Mouse (Mus musculus): ENCODE measurements around the gene Cxcr6. TPM values are rescaled to one million over a fixed set of nuclear protein-coding genes. Genes with fewer than 3 reads are reported as not detected.
A peak's percentile ranks its signal among the peaks of the same experiment; 100 is the strongest.
"Not testable (repeated sequence)": the region's sequence is repeated elsewhere in the genome, so short reads cannot be mapped to it uniquely, and the experiment has no call there.

Cxcr6 gene
- total RNA-seq (2015) (1.4 and 3.7 TPM in 2 replicates), total RNA-seq (2017) (0.89 and 2.7 TPM in 2 replicates)

DNA sequence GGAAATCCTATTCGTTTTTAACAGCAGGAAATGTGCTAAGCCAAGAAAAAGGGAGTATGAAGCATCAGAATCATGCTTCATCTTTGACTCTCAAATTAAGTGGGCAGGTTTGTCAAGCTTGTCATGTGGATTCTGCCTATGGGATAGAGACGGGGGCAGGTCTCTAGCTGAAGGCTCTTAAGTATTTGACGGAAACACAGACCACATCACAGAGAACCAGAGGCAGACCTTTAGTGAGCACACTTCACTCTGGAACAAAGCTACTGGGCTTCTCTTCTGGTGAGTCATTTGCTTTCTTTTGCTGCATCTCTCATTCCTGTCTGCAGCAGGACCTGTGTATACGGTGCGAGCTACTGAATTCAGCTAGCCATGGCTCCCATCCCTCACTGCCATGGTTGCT lies at the start of gene Cxcr6:
TSS of gene Cxcr6 (plus strand) at position 209 of the 400 bp plus-strand sequence.
- ATAC-seq (ENCODE audit: poor library complexity, severe bottlenecking) = no peak

- ATAC-seq (ENCODE audit: poor library complexity, severe bottlenecking) = no peak
These were observed 49.5 kb upstream of the Cxcr6 start for GRCm38 (mm10) chr9:123756752-123757151.

GRCm38 (mm10) chr9:123757326-123757725 lies 48.9 kb upstream of the Cxcr6 start:
- ATAC-seq (ENCODE audit: poor library complexity, severe bottlenecking) = no peak

GRCm38 (mm10) chr9:123758156-123758555 lies 48.1 kb upstream of the Cxcr6 start:
- no peak for ATAC-seq (ENCODE audit: poor library complexity, severe bottlenecking)

GRCm38 (mm10) chr9:123758645-123759044 lies 47.6 kb upstream of the Cxcr6 start:
- no peak for ATAC-seq (ENCODE audit: poor library complexity, severe bottlenecking)

DNA sequence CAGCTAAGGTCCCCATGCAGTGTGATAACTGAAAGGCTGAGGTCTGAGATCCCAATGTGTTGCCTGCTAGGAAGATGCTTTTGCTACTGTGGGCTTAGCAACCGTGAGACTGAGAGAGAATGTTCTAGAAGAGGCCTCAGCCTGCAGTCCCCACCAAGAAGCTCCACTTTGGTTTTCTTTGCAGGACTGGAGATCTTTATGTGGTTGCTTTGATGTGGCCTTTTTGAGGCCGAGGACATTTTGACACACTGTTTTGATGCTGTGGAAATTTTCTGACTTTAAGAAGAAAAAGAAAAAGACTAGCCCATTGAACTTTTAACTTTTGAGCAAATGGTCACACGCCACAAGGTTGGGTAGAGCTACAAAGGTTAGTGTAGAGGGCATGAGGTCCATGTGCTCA lies 45.5 kb upstream of the Cxcr6 start:
- no peak for ATAC-seq (ENCODE audit: poor library complexity, severe bottlenecking)

- ATAC-seq (ENCODE audit: poor library complexity, severe bottlenecking) = peak; percentile 77
These were observed 43.4 kb upstream of the Cxcr6 start for GRCm38 (mm10) chr9:123762886-123763285.

DNA sequence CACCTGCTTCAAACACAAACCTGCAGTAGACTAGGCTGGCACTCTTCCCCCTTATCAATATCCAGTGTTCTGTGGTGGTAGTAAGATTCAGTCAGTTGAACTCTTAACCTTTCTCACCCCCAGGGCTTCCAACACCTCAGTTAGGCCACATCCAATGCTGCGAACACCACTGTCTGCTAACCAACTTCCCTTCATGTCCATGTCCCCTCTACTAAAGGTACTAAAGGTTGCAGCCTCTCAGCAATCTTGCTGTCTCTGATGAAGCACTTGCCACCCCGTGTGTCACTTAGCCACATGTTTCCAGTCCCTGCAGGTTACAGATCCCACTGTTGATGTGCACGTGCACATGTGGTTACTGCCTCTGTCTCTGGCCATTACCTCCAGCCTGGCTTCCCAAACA lies 42.5 kb upstream of the Cxcr6 start:
- no peak for ATAC-seq (ENCODE audit: poor library complexity, severe bottlenecking)

DNA sequence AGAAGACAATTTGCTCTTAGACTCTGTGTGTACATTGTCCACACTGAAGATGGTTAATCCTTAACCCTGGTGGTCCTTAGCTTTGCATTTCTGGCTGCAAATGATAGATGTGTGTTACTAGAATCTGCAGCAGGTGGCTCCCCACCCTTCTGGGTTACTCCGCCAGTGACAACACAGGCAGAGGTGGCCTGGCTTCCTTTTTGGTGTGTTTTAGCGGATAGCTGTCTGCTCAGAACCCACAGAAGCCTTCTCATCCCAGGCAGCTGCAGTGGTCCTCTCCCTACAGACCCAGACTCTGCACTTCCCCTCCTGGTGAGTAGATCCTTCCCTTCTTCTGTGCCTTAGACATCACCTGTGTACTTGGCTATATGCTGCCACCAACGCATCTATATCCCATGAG lies 39.3 kb upstream of the Cxcr6 start:
- no peak for ATAC-seq (ENCODE audit: poor library complexity, severe bottlenecking)

GRCm38 (mm10) chr9:123768443-123768842 lies 37.8 kb upstream of the Cxcr6 start:
- ATAC-seq (ENCODE audit: poor library complexity, severe bottlenecking) = no peak

DNA sequence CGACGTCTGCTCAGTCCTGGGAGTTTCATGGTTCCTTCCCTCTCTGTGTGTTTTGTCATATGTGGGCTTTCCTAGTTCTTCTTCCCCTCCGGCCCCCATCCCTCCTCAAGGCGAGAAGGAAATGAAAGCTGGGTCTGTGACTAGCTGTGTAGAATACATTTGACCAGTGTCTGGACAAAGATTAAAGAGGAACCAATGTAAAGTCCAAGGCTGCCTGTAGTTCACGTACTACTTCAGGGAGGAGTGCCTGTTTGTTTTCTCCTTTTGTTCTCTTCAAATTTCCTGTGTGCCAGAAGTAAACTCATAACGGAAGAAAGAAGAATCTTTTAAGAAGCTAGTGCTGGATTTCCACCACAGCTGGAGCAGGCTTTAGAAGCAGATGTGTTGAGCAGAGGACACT lies 36.7 kb upstream of the Cxcr6 start:
- peak; percentile 95 for ATAC-seq (ENCODE audit: poor library complexity, severe bottlenecking)

DNA sequence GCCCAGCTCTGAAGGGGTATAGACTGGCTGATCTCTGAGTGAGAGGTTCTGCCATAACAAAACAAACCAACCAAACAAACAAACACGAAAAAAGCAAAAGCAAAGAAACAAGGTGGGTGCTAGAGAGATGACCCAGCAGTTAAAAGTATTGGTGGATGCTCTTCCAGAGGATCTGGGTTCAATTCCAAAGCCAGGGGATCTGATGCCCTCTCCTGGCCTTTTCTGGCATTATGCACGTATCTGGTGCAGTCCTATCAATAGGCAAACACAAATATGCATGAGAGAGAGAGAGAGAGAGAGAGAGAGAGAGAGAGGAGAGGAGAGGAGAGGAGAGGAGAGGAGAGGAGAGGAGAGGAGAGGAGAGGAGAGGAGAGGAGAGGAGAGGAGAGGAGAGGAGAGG lies 33.0 kb upstream of the Cxcr6 start:
- not testable (repeated sequence) for ATAC-seq (ENCODE audit: poor library complexity, severe bottlenecking)

DNA sequence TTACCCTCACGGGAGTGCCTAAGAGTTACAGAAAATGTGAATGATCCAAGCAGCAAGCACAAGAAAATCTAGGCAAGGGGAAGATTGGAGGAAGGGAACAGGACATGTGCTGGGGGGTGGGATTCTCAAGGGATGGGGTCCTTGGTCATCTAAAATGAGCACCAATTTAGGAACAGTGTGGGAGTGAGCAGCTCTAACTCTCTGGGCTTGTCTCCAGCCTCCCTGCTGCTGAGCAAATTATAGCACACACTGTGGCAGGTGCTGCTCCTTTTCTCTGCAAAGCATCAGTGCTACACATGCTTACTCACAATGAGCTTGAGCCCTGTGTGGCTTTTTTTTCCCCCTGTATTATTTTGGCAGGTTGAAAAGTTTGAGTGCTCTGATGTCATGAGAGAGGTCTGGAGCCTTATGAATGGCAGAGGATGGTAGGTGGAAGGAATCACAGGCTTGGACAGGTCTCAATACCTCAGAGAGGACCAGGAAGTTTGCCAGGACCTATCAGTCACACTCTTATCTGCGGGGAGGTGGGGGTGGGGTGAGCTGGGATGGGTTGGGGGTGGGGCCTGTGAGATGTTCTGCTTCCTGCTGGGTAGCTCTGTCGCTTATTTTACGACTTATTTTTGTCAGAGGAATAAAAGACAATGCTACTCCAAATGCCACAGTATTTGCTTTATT lies 17.3 kb upstream of the Cxcr6 start:
- ATAC-seq (ENCODE audit: poor library complexity, severe bottlenecking) = no peak

DNA sequence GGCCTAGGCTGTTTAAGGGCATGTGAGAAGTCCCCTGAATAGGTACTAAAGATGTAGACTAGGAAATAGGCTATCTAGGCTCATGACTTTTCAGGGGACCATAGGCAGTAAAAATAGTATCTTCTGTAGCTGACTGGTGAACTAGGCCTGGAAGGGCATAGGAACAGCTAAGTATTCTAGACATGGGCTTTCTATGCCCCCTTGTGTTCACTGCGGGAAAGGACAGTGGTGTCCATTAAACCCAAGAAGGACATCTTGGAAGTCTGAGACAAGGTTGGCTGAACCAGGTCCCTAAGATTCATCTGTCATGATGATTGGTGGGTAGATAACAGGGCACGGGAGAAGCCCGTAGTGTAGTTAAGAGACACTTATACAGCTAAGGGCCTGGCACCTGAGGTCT lies 10.1 kb upstream of the Cxcr6 start:
- peak; percentile 59; the same call in 1 of the 2 replicates for ATAC-seq (ENCODE audit: poor library complexity, severe bottlenecking)

DNA sequence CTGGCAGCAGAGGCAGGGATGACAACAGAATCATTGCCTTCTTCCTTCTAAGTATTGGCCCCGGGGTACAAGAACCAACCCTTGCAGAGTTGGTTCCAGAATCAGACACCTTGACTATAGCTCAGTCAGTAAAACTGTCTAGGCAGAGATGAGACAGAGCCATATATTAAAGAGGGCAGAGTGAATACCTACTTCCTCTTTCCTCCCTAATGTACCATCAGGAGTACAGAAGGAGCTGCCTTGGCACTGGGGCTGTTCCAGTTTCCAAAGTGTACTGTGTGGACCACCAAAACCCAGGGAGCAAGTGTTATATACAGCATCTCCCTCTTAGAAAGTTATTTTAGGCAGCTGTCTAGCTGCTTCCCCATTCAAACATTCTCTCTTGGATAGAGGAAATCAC lies 4.7 kb upstream of the Cxcr6 start:
- ATAC-seq (ENCODE audit: poor library complexity, severe bottlenecking) = peak; percentile 66

- no peak for ATAC-seq (ENCODE audit: poor library complexity, severe bottlenecking)
These were observed 3.9 kb upstream of the Cxcr6 start for GRCm38 (mm10) chr9:123802421-123802820.

DNA sequence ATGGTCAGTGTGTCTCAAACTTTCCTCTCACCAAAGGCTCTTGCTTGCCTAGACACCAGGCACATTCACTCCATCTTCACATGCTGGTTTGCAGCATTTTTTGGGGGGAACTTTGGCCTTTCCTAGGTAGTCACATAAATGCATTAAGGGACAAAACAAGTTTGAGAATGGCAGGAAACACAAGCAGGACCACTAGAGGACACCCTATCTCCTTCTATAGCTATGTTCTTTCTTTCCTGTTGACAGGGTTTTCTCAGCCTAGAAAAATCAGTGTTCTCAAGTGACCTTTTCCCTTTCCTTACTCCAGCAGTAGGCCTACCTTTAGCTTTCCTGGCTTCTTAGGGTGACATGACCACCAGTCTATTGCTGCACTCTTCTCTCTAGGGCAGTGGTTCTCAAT lies 3.4 kb upstream of the Cxcr6 start:
- no peak for ATAC-seq (ENCODE audit: poor library complexity, severe bottlenecking)

DNA sequence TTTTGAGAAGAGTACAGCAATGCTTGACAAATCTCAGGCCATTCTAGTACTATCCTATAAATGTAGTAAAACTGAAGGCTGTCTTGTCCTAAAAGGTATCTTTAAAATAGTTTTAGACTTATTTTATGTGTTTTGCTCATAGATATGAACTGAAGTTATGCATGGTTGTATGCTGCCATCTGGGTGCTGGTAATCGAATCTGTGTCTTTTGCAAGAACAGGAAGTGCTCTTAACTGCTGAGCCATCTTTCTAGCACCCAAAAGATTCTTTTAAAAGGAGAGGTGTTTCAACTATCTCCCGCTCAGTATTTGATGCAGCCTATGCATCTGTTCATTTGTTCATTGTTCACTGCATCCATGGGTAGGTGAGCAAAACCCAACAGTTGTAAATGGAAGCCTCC lies 1.0 kb upstream of the Cxcr6 start:
- no peak for ATAC-seq (ENCODE audit: poor library complexity, severe bottlenecking)

GRCm38 (mm10) chr9:123808583-123808982 lies 2.3 kb downstream of the Cxcr6 start:
- no peak for ATAC-seq (ENCODE audit: poor library complexity, severe bottlenecking)

GRCm38 (mm10) chr9:123811831-123812230 lies 5.6 kb downstream of the Cxcr6 start:
- no peak for ATAC-seq (ENCODE audit: poor library complexity, severe bottlenecking)

DNA sequence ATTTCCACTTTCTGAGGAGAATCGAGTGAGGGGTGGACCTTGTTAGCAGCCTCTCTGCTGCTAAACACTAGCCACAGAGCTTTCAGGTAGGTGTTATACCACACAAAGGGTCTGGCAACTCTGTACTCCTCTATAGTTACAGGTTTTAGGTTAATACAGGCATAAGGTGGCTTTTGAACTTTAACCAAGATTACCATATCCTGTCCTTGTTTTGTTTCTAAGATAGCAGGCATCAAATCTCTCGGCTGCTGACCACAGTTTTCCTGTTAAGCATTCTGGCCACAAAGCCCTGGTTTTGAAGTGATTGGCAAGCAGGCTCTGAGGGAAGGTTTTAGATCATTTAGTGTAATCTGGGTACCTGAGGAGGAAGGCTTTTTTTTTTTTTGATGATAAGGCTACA lies 8.1 kb downstream of the Cxcr6 start:
- peak; percentile 46; the same call in 1 of the 2 replicates for ATAC-seq (ENCODE audit: poor library complexity, severe bottlenecking)

DNA sequence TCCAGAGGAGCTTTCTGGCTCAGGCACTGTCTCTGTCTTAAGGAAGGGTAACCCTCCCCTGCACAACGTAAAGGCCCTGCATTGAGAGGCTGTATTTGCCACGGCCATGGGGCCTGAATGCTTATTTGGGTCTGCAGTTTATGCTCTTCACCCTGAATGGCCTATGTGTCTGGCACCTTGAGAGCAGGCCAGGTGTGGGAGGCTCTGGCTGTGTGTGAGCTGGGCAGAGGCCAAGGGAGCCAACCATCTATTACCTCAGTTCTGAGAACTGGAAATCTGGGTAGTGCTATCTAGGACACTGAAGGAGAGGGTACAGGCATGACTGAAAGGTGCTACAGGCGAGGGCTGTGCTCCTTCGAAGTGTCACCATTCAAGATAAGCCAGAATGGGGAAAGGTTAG lies 8.5 kb downstream of the Cxcr6 start:
- ATAC-seq (ENCODE audit: poor library complexity, severe bottlenecking) = 0 out of 2 replicates have a peak, but pooled peaks have one; percentile 2

- peak; percentile 84 for ATAC-seq (ENCODE audit: poor library complexity, severe bottlenecking)
These were observed 9.2 kb downstream of the Cxcr6 start for GRCm38 (mm10) chr9:123815444-123815843.

All from megakaryocyte, adult 5-6 weeks (primary cell).